Mouse (Mus musculus): ENCODE measurements around the gene Adh6b. TPM values are rescaled to one million over a fixed set of nuclear protein-coding genes. Genes with fewer than 3 reads are reported as not detected.
"Not testable (repeated sequence)": the region's sequence is repeated elsewhere in the genome, so short reads cannot be mapped to it uniquely, and the experiment has no call there.

The Adh6b gene
- polyA plus RNA-seq, 1 experiment from 2014 or later = 0.75 TPM

- ATAC-seq (replicated peaks; ENCODE audit: low FRiP score, low read depth) = no peak
Observed at GRCm38 (mm10) chr3:138352012-138352809, 10.6 kb downstream of the Adh6b start.

DNA sequence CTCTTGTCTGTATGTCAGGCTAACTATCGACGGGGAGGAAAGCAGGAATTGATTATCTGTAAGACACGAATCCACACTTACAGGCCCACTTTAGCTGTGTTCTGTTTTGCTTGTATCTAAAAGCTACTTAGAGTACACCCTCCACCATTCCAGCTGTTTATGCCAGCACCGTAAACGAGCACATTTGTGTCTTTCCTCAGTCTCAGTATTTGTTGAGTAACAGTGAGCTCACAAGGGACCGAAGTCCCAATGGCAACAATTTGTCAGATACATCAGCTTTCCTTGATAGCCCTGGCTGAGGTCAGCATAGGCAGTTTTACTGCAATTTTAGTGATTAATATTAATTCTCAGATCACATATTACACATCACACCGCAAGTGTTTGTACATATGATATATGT, 17.3 kb downstream of the Adh6b start:
- no peak overlapping the region for H3K27ac ChIP-seq
- ATAC-seq (replicated peaks; ENCODE audit: low FRiP score, low read depth) = no peak
- H3K4me2 ChIP-seq (ENCODE audit: low read length) = no peak overlapping the region
- DNase-seq (ENCODE audit: low spot score) = no peak
- no peaks in the 10 kb centered on the region for H3K9me3 ChIP-seq (replicated peaks; ENCODE audit: low read length)
- no peak for TF ChIP-seq CTCF (IDR thresholded peaks at IDR 0.05; ENCODE audit: low read depth)
- no peaks in the 10 kb centered on the region for H3K4me1 ChIP-seq (replicated peaks; ENCODE audit: insufficient read depth, low read length)
- WGBS = 83% methylated on average over 7 of the region's 7 CpGs
- no peaks in the 10 kb centered on the region for H3K27me3 ChIP-seq (ENCODE audit: insufficient read depth, low read length)
- no peak overlapping the region for H3K4me3 ChIP-seq (replicated peaks; ENCODE audit: low read depth, low read length)
- H3K9ac ChIP-seq (ENCODE audit: low read depth, low read length) = no peak overlapping the region
- H3K36me3 ChIP-seq (ENCODE audit: insufficient read depth, low read length) = no peaks in the 10 kb centered on the region

More at GRCm38 (mm10) chr3:138352012-138352809, 10.6 kb downstream of the Adh6b start:
- H3K36me3 ChIP-seq (ENCODE audit: insufficient read depth, low read length) = no peaks in the 10 kb centered on the region
- no peaks in the 10 kb centered on the region for H3K27me3 ChIP-seq (ENCODE audit: insufficient read depth, low read length)
- H3K4me3 ChIP-seq (replicated peaks; ENCODE audit: low read depth, low read length) = no peak overlapping the region
- no peak overlapping the region for H3K9ac ChIP-seq (ENCODE audit: low read depth, low read length)
- H3K4me1 ChIP-seq (replicated peaks; ENCODE audit: insufficient read depth, low read length) = no peaks in the 10 kb centered on the region
- no peak for DNase-seq (ENCODE audit: low spot score)
- WGBS = 90% methylated on average over 11 of the region's 11 CpGs
- no peak for TF ChIP-seq CTCF (IDR thresholded peaks at IDR 0.05; ENCODE audit: low read depth)
- no peaks in the 10 kb centered on the region for H3K9me3 ChIP-seq (replicated peaks; ENCODE audit: low read length)
- H3K4me2 ChIP-seq (ENCODE audit: low read length) = no peak overlapping the region
- no peak overlapping the region for H3K27ac ChIP-seq

DNA sequence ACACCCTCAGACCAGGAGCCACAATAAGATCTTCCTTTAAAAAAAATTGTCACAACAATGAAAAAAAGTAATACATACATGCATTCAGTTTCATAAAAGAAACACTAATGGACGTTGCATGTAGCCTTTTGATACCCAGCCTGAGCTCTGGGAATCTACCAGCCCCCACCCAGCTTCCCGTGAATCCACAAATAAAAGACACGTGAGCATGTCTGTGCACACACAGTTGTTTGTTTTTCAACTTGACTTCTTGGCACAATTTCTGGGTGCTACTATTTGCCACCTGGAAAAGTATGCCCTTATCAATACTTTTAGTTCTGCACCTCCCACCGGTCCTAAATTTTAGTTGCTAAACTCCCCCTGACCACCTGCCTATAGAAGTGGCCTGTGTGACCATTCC, 19.1 kb downstream of the Adh6b start:
- Histone ChIP-seq H3K27me3 (ENCODE audit: insufficient read depth, low read length) (no peaks in the 10 kb centered on the region), H3K4me2 (ENCODE audit: low read length) (no peak overlapping the region), H3K4me1 (replicated peaks; ENCODE audit: insufficient read depth, low read length) (no peaks in the 10 kb centered on the region), H3K27ac (no peak overlapping the region), H3K9ac (ENCODE audit: low read depth, low read length) (no peak overlapping the region), H3K36me3 (ENCODE audit: insufficient read depth, low read length) (no peaks in the 10 kb centered on the region), H3K4me3 (replicated peaks; ENCODE audit: low read depth, low read length) (no peak overlapping the region), H3K9me3 (replicated peaks; ENCODE audit: low read length) (no peaks in the 10 kb centered on the region)
- DNase-seq (ENCODE audit: low spot score) (no peak), ATAC-seq (replicated peaks; ENCODE audit: low FRiP score, low read depth) (no peak)
- TF ChIP-seq CTCF (IDR thresholded peaks at IDR 0.05; ENCODE audit: low read depth) = no peak
- WGBS = 90% methylated on average over 4 of the region's 4 CpGs

DNA sequence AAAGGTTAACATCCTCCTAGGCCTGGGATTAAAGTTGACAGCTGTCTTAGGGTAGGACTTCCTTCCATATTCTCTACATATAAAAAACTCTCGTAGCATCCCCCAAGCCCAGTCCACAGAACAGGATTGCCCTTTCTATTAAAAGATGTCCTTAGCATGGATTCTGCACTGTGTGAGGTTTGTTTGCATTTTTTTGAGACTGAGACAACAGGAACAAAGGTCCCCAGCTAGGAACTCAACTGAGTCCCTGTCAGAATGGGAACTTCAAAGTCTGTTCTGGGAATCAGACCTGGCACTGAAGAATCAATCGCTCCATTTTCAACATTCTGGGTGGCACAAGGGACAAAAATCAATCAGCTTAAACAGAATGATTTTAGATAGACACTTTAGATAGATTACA, 21.3 kb downstream of the Adh6b start:
- DNase-seq (ENCODE audit: low spot score) (no peak), ATAC-seq (replicated peaks; ENCODE audit: low FRiP score, low read depth) (no peak)
- no peak for TF ChIP-seq CTCF (IDR thresholded peaks at IDR 0.05; ENCODE audit: low read depth)
- no peak overlapping the region for H3K4me2 ChIP-seq (ENCODE audit: low read length)
- no peaks in the 10 kb centered on the region for H3K36me3 ChIP-seq (ENCODE audit: insufficient read depth, low read length)
- no peak overlapping the region for H3K4me3 ChIP-seq (replicated peaks; ENCODE audit: low read depth, low read length)
- H3K9me3 ChIP-seq (replicated peaks; ENCODE audit: low read length) = no peaks in the 10 kb centered on the region
- no peak overlapping the region for H3K9ac ChIP-seq (ENCODE audit: low read depth, low read length)
- no peaks in the 10 kb centered on the region for H3K27me3 ChIP-seq (ENCODE audit: insufficient read depth, low read length)
- H3K4me1 ChIP-seq (replicated peaks; ENCODE audit: insufficient read depth, low read length) = no peaks in the 10 kb centered on the region
- WGBS = 83% methylated on average over 2 of the region's 2 CpGs
- H3K27ac ChIP-seq = no peak overlapping the region

GRCm38 (mm10) chr3:138366181-138366580, 24.6 kb downstream of the Adh6b start:
- 77% methylated on average over 2 of the region's 2 CpGs for WGBS
- no peak overlapping the region for H3K27ac ChIP-seq
- no peaks in the 10 kb centered on the region for H3K36me3 ChIP-seq (ENCODE audit: insufficient read depth, low read length)
- no peaks in the 10 kb centered on the region for H3K27me3 ChIP-seq (ENCODE audit: insufficient read depth, low read length)
- no peaks in the 10 kb centered on the region for H3K9me3 ChIP-seq (replicated peaks; ENCODE audit: low read length)
- no peak for ATAC-seq (replicated peaks; ENCODE audit: low FRiP score, low read depth)
- no peak overlapping the region for H3K4me3 ChIP-seq (replicated peaks; ENCODE audit: low read depth, low read length)
- DNase-seq (ENCODE audit: low spot score) = no peak
- no peak overlapping the region for H3K4me2 ChIP-seq (ENCODE audit: low read length)
- no peak for TF ChIP-seq CTCF (IDR thresholded peaks at IDR 0.05; ENCODE audit: low read depth)
- no peaks in the 10 kb centered on the region for H3K4me1 ChIP-seq (replicated peaks; ENCODE audit: insufficient read depth, low read length)
- no peak overlapping the region for H3K9ac ChIP-seq (ENCODE audit: low read depth, low read length)

DNA sequence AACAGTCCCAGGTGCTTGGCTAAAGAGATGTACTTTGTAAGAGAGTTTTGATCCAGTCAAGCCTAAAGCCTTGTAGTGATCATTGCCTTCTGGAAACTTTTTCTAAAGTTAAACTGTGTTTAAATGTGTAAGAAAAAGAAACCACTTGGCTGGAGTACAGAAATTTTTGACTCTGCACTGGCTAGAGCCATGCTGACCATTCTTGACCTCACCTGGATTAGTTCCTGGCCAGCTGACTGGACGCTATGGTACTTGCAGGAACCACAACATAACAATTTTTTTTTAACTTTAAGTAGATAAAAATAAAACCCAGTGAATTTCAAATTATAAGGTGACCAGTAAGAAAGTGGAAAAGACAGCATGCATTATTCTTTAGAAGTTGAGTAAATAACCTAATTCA, 28.0 kb downstream of the Adh6b start:
- 70% methylated on average over 1 of the region's 1 CpGs for WGBS
- Histone ChIP-seq H3K36me3 (ENCODE audit: insufficient read depth, low read length) (no peaks in the 10 kb centered on the region), H3K4me1 (replicated peaks; ENCODE audit: insufficient read depth, low read length) (no peaks in the 10 kb centered on the region), H3K9ac (ENCODE audit: low read depth, low read length) (no peak overlapping the region), H3K27ac (no peak overlapping the region), H3K9me3 (replicated peaks; ENCODE audit: low read length) (no peaks in the 10 kb centered on the region), H3K4me3 (replicated peaks; ENCODE audit: low read depth, low read length) (no peak overlapping the region), H3K27me3 (ENCODE audit: insufficient read depth, low read length) (no peaks in the 10 kb centered on the region), H3K4me2 (ENCODE audit: low read length) (no peak overlapping the region)
- DNase-seq (ENCODE audit: low spot score) (no peak), ATAC-seq (replicated peaks; ENCODE audit: low FRiP score, low read depth) (no peak)
- TF ChIP-seq CTCF (IDR thresholded peaks at IDR 0.05; ENCODE audit: low read depth) = no peak

GRCm38 (mm10) chr3:138370289-138370688, 28.7 kb downstream of the Adh6b start:
- H3K36me3 ChIP-seq (ENCODE audit: insufficient read depth, low read length); H3K4me2 ChIP-seq (ENCODE audit: low read length); H3K9ac ChIP-seq (ENCODE audit: low read depth, low read length); H3K4me1 ChIP-seq (replicated peaks; ENCODE audit: insufficient read depth, low read length); DNase-seq (ENCODE audit: low spot score); H3K27me3 ChIP-seq (ENCODE audit: insufficient read depth, low read length); H3K9me3 ChIP-seq (replicated peaks; ENCODE audit: low read length); ATAC-seq (replicated peaks; ENCODE audit: low FRiP score, low read depth); H3K27ac ChIP-seq; H3K4me3 ChIP-seq (replicated peaks; ENCODE audit: low read depth, low read length): not testable (repeated sequence)
- 62% methylated on average over 4 of the region's 4 CpGs for WGBS
